Mouse (Mus musculus) heart, embryonic 10.5 days (tissue): Measurements from ENCODE around the gene Stk39. TPM values are rescaled to one million over a fixed set of nuclear protein-coding genes. Genes with fewer than 3 reads are reported as not detected.

Experiments used
- DNase-seq: peaks from one replicate; pipeline ENCODE4 v3.0.0-alpha.2; 2017; ENCODE audit warnings: low spot score
- H3K27ac ChIP-seq: fragments of 300-500 bp; sonication (generic); 2 replicates; pipeline ENCODE4 v1.5.1; 2016; ENCODE audit warnings: mild to moderate bottlenecking
- H3K27me3 ChIP-seq: fragments of 300-500 bp; sonication (generic); 2 replicates; pipeline ENCODE4 v1.6.1; 2016; ENCODE audit warnings: mild to moderate bottlenecking; ENCODE audit not compliant: poor library complexity, insufficient read depth, severe bottlenecking
- H3K36me3 ChIP-seq: fragments of 300-500 bp; sonication (generic); 2 replicates; pipeline ENCODE4 v1.6.1; 2016; ENCODE audit warnings: mild to moderate bottlenecking, moderate library complexity
- H3K4me1 ChIP-seq: fragments of 300-500 bp; sonication (generic); 2 replicates; pipeline ENCODE4 v1.6.1; 2016; ENCODE audit warnings: mild to moderate bottlenecking
- H3K4me3 ChIP-seq: fragments of 300-500 bp; sonication (generic); 2 replicates; pipeline ENCODE4 v1.5.1; 2016; ENCODE audit warnings: mild to moderate bottlenecking, moderate library complexity
- H3K9me3 ChIP-seq: fragments of 300-500 bp; sonication (generic); 2 replicates; pipeline ENCODE4 v1.6.1; 2016; ENCODE audit warnings: mild to moderate bottlenecking, moderate library complexity
- WGBS: fragments of 180-500 bp; shearing (Covaris S2); methylation state at CpG from one replicate; pipeline ENCODE4 v1.1.7; 2016; 5-methylcytosine and 5-hydroxymethylcytosine counted together
- polyA plus RNA-seq: library from polyadenylated mRNA; unstranded; fragments of >200 nt; fragmentation: Nextera tagmentation; extraction: Ambion mirVana; gene quantifications from 2 replicates; pipeline ENCODE4 v1.2.1, GENCODE M21; 2016

Stk39 gene
- polyA plus RNA-seq, 1 experiment from 2014 or later, result 45.2 TPM

- Histone ChIP-seq H3K27me3 (no peaks in the 10 kb centered on the region), H3K4me1 (peaks cover 13% of the 10 kb centered on the region), H3K27ac (no peak overlapping the region), H3K36me3 (peaks cover 42% of the 10 kb centered on the region; the same call in 1 of the 2 replicates), H3K9me3 (no peaks in the 10 kb centered on the region), H3K4me3 (no peak overlapping the region)
- no peak for DNase-seq
- 82% methylated on average over 4 of the region's 4 CpGs for WGBS
These were observed 128.3 kb downstream of the Stk39 start for GRCm38 (mm10) chr2:68343751-68344150.

GRCm38 (mm10) chr2:68342122-68342646, 129.9 kb downstream of the Stk39 start:
- 91% methylated on average over 7 of the region's 7 CpGs for WGBS
- no peak for DNase-seq
- peaks cover 37% of the 10 kb centered on the region; the same call in 1 of the 2 replicates for H3K36me3 ChIP-seq
- H3K27me3 ChIP-seq, result no peaks in the 10 kb centered on the region
- H3K27ac ChIP-seq, result no peak overlapping the region
- H3K4me3 ChIP-seq, result no peak overlapping the region
- peaks cover 4% of the 10 kb centered on the region; the same call in 1 of the 2 replicates for H3K4me1 ChIP-seq
- no peaks in the 10 kb centered on the region for H3K9me3 ChIP-seq

- Histone ChIP-seq H3K9me3 (no peaks in the 10 kb centered on the region), H3K4me3 (no peak overlapping the region), H3K27me3 (no peaks in the 10 kb centered on the region), H3K27ac (no peak overlapping the region), H3K36me3 (peaks cover 7% of the 10 kb centered on the region; the same call in 1 of the 2 replicates), H3K4me1 (no peaks in the 10 kb centered on the region)
- DNase-seq, result no peak
- 87% methylated on average over 6 of the region's 6 CpGs for WGBS
These were observed 135.2 kb downstream of the Stk39 start for GRCm38 (mm10) chr2:68336913-68337312.

GRCm38 (mm10) chr2:68334945-68335344, 137.1 kb downstream of the Stk39 start:
- Histone ChIP-seq H3K27me3 (no peaks in the 10 kb centered on the region), H3K4me3 (no peak overlapping the region), H3K36me3 (peaks cover 5% of the 10 kb centered on the region; the same call in 1 of the 2 replicates), H3K9me3 (no peaks in the 10 kb centered on the region), H3K27ac (no peak overlapping the region), H3K4me1 (no peaks in the 10 kb centered on the region)
- 84% methylated on average over 5 of the region's 5 CpGs for WGBS
- DNase-seq, result no peak

- 0 out of 2 replicates have a peak, but pooled peaks cover 2% of the 10 kb centered on the region for H3K36me3 ChIP-seq
- H3K4me1 ChIP-seq, result peaks cover 12% of the 10 kb centered on the region; the same call in 1 of the 2 replicates
- no peak for DNase-seq
- no peaks in the 10 kb centered on the region for H3K9me3 ChIP-seq
- WGBS, result 77% methylated on average over 5 of the region's 5 CpGs
- no peak overlapping the region for H3K4me3 ChIP-seq
- no peaks in the 10 kb centered on the region for H3K27me3 ChIP-seq
- no peak overlapping the region for H3K27ac ChIP-seq
These were observed 146.8 kb downstream of the Stk39 start for GRCm38 (mm10) chr2:68325306-68325705.

GRCm38 (mm10) chr2:68321230-68321629, 150.8 kb downstream of the Stk39 start:
- Histone ChIP-seq H3K27ac (no peak overlapping the region; the same call in 1 of the 2 replicates), H3K9me3 (no peaks in the 10 kb centered on the region), H3K27me3 (no peaks in the 10 kb centered on the region), H3K4me1 (peaks cover 30% of the 10 kb centered on the region), H3K36me3 (no peaks in the 10 kb centered on the region), H3K4me3 (no peak overlapping the region)
- no peak for DNase-seq
- WGBS, result 79% methylated on average over 5 of the region's 5 CpGs

- no peak for DNase-seq
- no peaks in the 10 kb centered on the region for H3K36me3 ChIP-seq
- H3K27me3 ChIP-seq, result no peaks in the 10 kb centered on the region
- no peak overlapping the region for H3K4me3 ChIP-seq
- peaks cover 30% of the 10 kb centered on the region for H3K4me1 ChIP-seq
- WGBS, result 48% methylated on average over 10 of the region's 10 CpGs
- H3K9me3 ChIP-seq, result no peaks in the 10 kb centered on the region
- H3K27ac ChIP-seq, result no peak overlapping the region; the same call in 1 of the 2 replicates
These were observed 151.4 kb downstream of the Stk39 start for GRCm38 (mm10) chr2:68320670-68321069.

- H3K36me3 ChIP-seq, result peaks cover 8% of the 10 kb centered on the region; the same call in 1 of the 2 replicates
- peaks cover 30% of the 10 kb centered on the region for H3K4me1 ChIP-seq
- H3K9me3 ChIP-seq, result no peaks in the 10 kb centered on the region
- WGBS, result 72% methylated on average over 5 of the region's 5 CpGs
- no peak for DNase-seq
- H3K4me3 ChIP-seq, result no peak overlapping the region
- H3K27me3 ChIP-seq, result no peaks in the 10 kb centered on the region
- no peak overlapping the region for H3K27ac ChIP-seq
These were observed 153.6 kb downstream of the Stk39 start for GRCm38 (mm10) chr2:68318452-68318851.

GRCm38 (mm10) chr2:68317895-68318294, 154.2 kb downstream of the Stk39 start:
- no peaks in the 10 kb centered on the region for H3K27me3 ChIP-seq

GRCm38 (mm10) chr2:68317452-68317851, 154.6 kb downstream of the Stk39 start:
- DNase-seq, result no peak
- Histone ChIP-seq H3K4me1 (peaks cover 27% of the 10 kb centered on the region), H3K36me3 (peaks cover 17% of the 10 kb centered on the region; the same call in 1 of the 2 replicates), H3K9me3 (no peaks in the 10 kb centered on the region), H3K27ac (no peak overlapping the region), H3K27me3 (no peaks in the 10 kb centered on the region), H3K4me3 (no peak overlapping the region)
- 76% methylated on average over 2 of the region's 2 CpGs for WGBS

More at GRCm38 (mm10) chr2:68317895-68318294, 154.2 kb downstream of the Stk39 start:
- Histone ChIP-seq H3K4me1 (peaks cover 28% of the 10 kb centered on the region), H3K36me3 (peaks cover 14% of the 10 kb centered on the region; the same call in 1 of the 2 replicates), H3K9me3 (no peaks in the 10 kb centered on the region), H3K27ac (no peak overlapping the region), H3K4me3 (no peak overlapping the region)
- DNase-seq, result no peak
- WGBS, result 94% methylated on average over 9 of the region's 9 CpGs

- no peak for DNase-seq
- WGBS, result 81% methylated on average over 11 of the region's 11 CpGs
- no peak overlapping the region for H3K27ac ChIP-seq
- no peaks in the 10 kb centered on the region for H3K27me3 ChIP-seq
- no peak overlapping the region for H3K4me3 ChIP-seq
- H3K4me1 ChIP-seq, result peaks cover 18% of the 10 kb centered on the region
- H3K36me3 ChIP-seq, result peaks cover 24% of the 10 kb centered on the region
- H3K9me3 ChIP-seq, result no peaks in the 10 kb centered on the region
These were observed 156.8 kb downstream of the Stk39 start for GRCm38 (mm10) chr2:68315258-68315657.

- H3K4me1 ChIP-seq, result no peaks in the 10 kb centered on the region
- no peak overlapping the region for H3K27ac ChIP-seq
- no peaks in the 10 kb centered on the region for H3K27me3 ChIP-seq
- no peaks in the 10 kb centered on the region for H3K9me3 ChIP-seq
- WGBS, result 82% methylated on average over 3 of the region's 3 CpGs
- no peak overlapping the region for H3K4me3 ChIP-seq
- DNase-seq, result no peak
- peaks cover 57% of the 10 kb centered on the region for H3K36me3 ChIP-seq
These were observed 161.9 kb downstream of the Stk39 start for GRCm38 (mm10) chr2:68310121-68310520.

- H3K27ac ChIP-seq, result no peak overlapping the region
- H3K4me1 ChIP-seq, result peaks cover 8% of the 10 kb centered on the region
- no peak for DNase-seq
- peaks cover 51% of the 10 kb centered on the region for H3K36me3 ChIP-seq
- H3K4me3 ChIP-seq, result no peak overlapping the region
- WGBS, result 80% methylated on average over 4 of the region's 4 CpGs
- H3K27me3 ChIP-seq, result no peaks in the 10 kb centered on the region
- no peaks in the 10 kb centered on the region for H3K9me3 ChIP-seq
These were observed 165.5 kb downstream of the Stk39 start for GRCm38 (mm10) chr2:68306519-68306918.
